Mouse (Mus musculus) embryonic facial prominence, embryonic 10.5 days (tissue): ENCODE measurements around the gene Ahrr. TPM values are rescaled to one million over a fixed set of nuclear protein-coding genes. Genes with fewer than 3 reads are reported as not detected.

Experiments used
- DNase-seq: peaks from one replicate; pipeline ENCODE4 v3.0.0-alpha.2; 2017; ENCODE audit warnings: low spot score
- H3K27ac ChIP-seq: fragments of 300-500 bp; sonication (generic); replicated peaks from 2 replicates; pipeline ENCODE4 v1.5.1; 2016; ENCODE audit warnings: mild to moderate bottlenecking
- H3K27me3 ChIP-seq: fragments of 300-500 bp; sonication (generic); replicated peaks from 2 replicates; pipeline ENCODE4 v1.6.1; 2016; ENCODE audit warnings: low read depth, mild to moderate bottlenecking; ENCODE audit not compliant: poor library complexity, severe bottlenecking
- H3K36me3 ChIP-seq: fragments of 300-500 bp; sonication (generic); replicated peaks from 2 replicates; pipeline ENCODE4 v1.6.1; 2016; ENCODE audit warnings: mild to moderate bottlenecking, moderate library complexity
- H3K4me1 ChIP-seq: fragments of 300-500 bp; sonication (generic); 2 replicates; pipeline ENCODE4 v1.6.1; 2016
- H3K4me3 ChIP-seq: fragments of 300-500 bp; sonication (generic); 2 replicates; pipeline ENCODE4 v1.5.1; 2016; ENCODE audit warnings: mild to moderate bottlenecking, moderate library complexity
- H3K9me3 ChIP-seq: fragments of 300-500 bp; sonication (generic); 2 replicates; pipeline ENCODE4 v1.6.1; 2016; ENCODE audit warnings: mild to moderate bottlenecking
- WGBS: fragments of 180-500 bp; shearing (Covaris S2); methylation state at CpG from one replicate; pipeline ENCODE4 v1.1.7; 2016; 5-methylcytosine and 5-hydroxymethylcytosine counted together
- polyA plus RNA-seq: library from polyadenylated mRNA; unstranded; fragments of >200 nt; fragmentation: Nextera tagmentation; extraction: Ambion mirVana; gene quantifications from 2 replicates; pipeline ENCODE4 v1.2.1, GENCODE M21; 2016

Ahrr gene
- polyA plus RNA-seq, 1 experiment from 2014 or later: 1.5 TPM

GRCm38 (mm10) chr13:74296376-74296775 is 4.2 kb upstream of the Ahrr start:
- no peak overlapping the region for H3K4me3 ChIP-seq
- H3K27ac ChIP-seq: no peak overlapping the region
- H3K36me3 ChIP-seq: no peaks in the 10 kb centered on the region
- DNase-seq: no peak
- peaks cover 9% of the 10 kb centered on the region for H3K4me1 ChIP-seq
- peaks cover 19% of the 10 kb centered on the region for H3K27me3 ChIP-seq
- no peaks in the 10 kb centered on the region for H3K9me3 ChIP-seq
- 77% methylated on average over 7 of the region's 7 CpGs for WGBS

- peaks cover 32% of the 10 kb centered on the region for H3K27me3 ChIP-seq
- WGBS: 90% methylated on average over 5 of the region's 5 CpGs
- no peaks in the 10 kb centered on the region for H3K36me3 ChIP-seq
- no peak for DNase-seq
- no peak overlapping the region for H3K4me3 ChIP-seq
- H3K9me3 ChIP-seq: no peaks in the 10 kb centered on the region
- no peak overlapping the region for H3K27ac ChIP-seq
- peaks cover 9% of the 10 kb centered on the region for H3K4me1 ChIP-seq
Measured at GRCm38 (mm10) chr13:74289646-74290045, 2.5 kb downstream of the Ahrr start.

GRCm38 (mm10) chr13:74282299-74282698 is 9.8 kb downstream of the Ahrr start:
- Histone ChIP-seq H3K4me1 (no peaks in the 10 kb centered on the region), H3K36me3 (no peaks in the 10 kb centered on the region), H3K9me3 (no peaks in the 10 kb centered on the region), H3K27ac (no peak overlapping the region), H3K4me3 (no peak overlapping the region), H3K27me3 (no peaks in the 10 kb centered on the region)
- no peak for DNase-seq
- 97% methylated on average over 1 of the region's 2 CpGs for WGBS

- no peak for DNase-seq
- Histone ChIP-seq H3K4me3 (no peak overlapping the region), H3K36me3 (no peaks in the 10 kb centered on the region), H3K4me1 (no peaks in the 10 kb centered on the region), H3K27me3 (no peaks in the 10 kb centered on the region), H3K27ac (no peak overlapping the region), H3K9me3 (no peaks in the 10 kb centered on the region)
- WGBS: 84% methylated on average over 4 of the region's 4 CpGs
Measured at GRCm38 (mm10) chr13:74275726-74276125, 16.4 kb downstream of the Ahrr start.

GRCm38 (mm10) chr13:74260231-74260992 is 31.7 kb downstream of the Ahrr start:
- Histone ChIP-seq H3K27ac (peak overlapping the region; percentile 87), H3K36me3 (no peaks in the 10 kb centered on the region), H3K4me3 (peak overlapping the region; percentile 68), H3K4me1 (peaks cover 10% of the 10 kb centered on the region), H3K9me3 (no peaks in the 10 kb centered on the region), H3K27me3 (peaks cover 25% of the 10 kb centered on the region)
- DNase-seq: peak; percentile 81
- WGBS: 4% methylated on average over 10 of the region's 10 CpGs

GRCm38 (mm10) chr13:74259460-74260230 is 32.5 kb downstream of the Ahrr start:
- H3K4me1 ChIP-seq: peaks cover 10% of the 10 kb centered on the region
- DNase-seq: peak; percentile 69

GRCm38 (mm10) chr13:74246494-74246893 is 45.6 kb downstream of the Ahrr start:
- DNase-seq: no peak
- Histone ChIP-seq H3K4me1 (peaks cover 10% of the 10 kb centered on the region), H3K27ac (no peak overlapping the region), H3K4me3 (no peak overlapping the region), H3K27me3 (0 out of 2 replicates have a peak, but pooled peaks cover 10% of the 10 kb centered on the region), H3K9me3 (no peaks in the 10 kb centered on the region), H3K36me3 (no peaks in the 10 kb centered on the region)

More at GRCm38 (mm10) chr13:74259460-74260230, 32.5 kb downstream of the Ahrr start:
- peak overlapping the region; percentile 68 for H3K4me3 ChIP-seq
- no peaks in the 10 kb centered on the region for H3K36me3 ChIP-seq
- WGBS: 3% methylated on average over 35 of the region's 35 CpGs
- no peaks in the 10 kb centered on the region for H3K9me3 ChIP-seq
- H3K27me3 ChIP-seq: peaks cover 25% of the 10 kb centered on the region
- H3K27ac ChIP-seq: peak overlapping the region; percentile 87

GRCm38 (mm10) chr13:74245899-74246231 is 46.3 kb downstream of the Ahrr start:
- Histone ChIP-seq H3K4me1 (peaks cover 10% of the 10 kb centered on the region), H3K27ac (peak overlapping the region; percentile 61; the same call in 1 of the 2 replicates), H3K36me3 (no peaks in the 10 kb centered on the region), H3K9me3 (no peaks in the 10 kb centered on the region), H3K4me3 (peak overlapping the region; percentile 25; the same call in 1 of the 2 replicates), H3K27me3 (0 out of 2 replicates have a peak, but pooled peaks cover 10% of the 10 kb centered on the region)
- no peak for DNase-seq
- WGBS: 60% methylated on average over 4 of the region's 4 CpGs

GRCm38 (mm10) chr13:74245214-74245898 is 46.8 kb downstream of the Ahrr start:
- no peaks in the 10 kb centered on the region for H3K9me3 ChIP-seq
- DNase-seq: peak; percentile 81
- H3K4me1 ChIP-seq: peaks cover 10% of the 10 kb centered on the region
- 0 out of 2 replicates have a peak, but pooled peaks cover 10% of the 10 kb centered on the region for H3K27me3 ChIP-seq
- H3K27ac ChIP-seq: peak overlapping the region; percentile 61; the same call in 1 of the 2 replicates
- no peaks in the 10 kb centered on the region for H3K36me3 ChIP-seq
- WGBS: 35% methylated on average over 17 of the region's 17 CpGs
- peak overlapping the region; percentile 25; the same call in 1 of the 2 replicates for H3K4me3 ChIP-seq

GRCm38 (mm10) chr13:74237574-74237973 is 54.6 kb downstream of the Ahrr start:
- 77% methylated on average over 7 of the region's 7 CpGs for WGBS
- H3K9me3 ChIP-seq: no peaks in the 10 kb centered on the region
- H3K27me3 ChIP-seq: no peaks in the 10 kb centered on the region
- no peak overlapping the region for H3K4me3 ChIP-seq
- no peaks in the 10 kb centered on the region for H3K36me3 ChIP-seq
- H3K4me1 ChIP-seq: no peaks in the 10 kb centered on the region
- no peak for DNase-seq
- H3K27ac ChIP-seq: no peak overlapping the region

- H3K27me3 ChIP-seq: no peaks in the 10 kb centered on the region
- H3K4me1 ChIP-seq: no peaks in the 10 kb centered on the region
- H3K36me3 ChIP-seq: no peaks in the 10 kb centered on the region
- no peak overlapping the region for H3K4me3 ChIP-seq
- no peak for DNase-seq
- H3K27ac ChIP-seq: no peak overlapping the region
- no peaks in the 10 kb centered on the region for H3K9me3 ChIP-seq
- whole genome bisulfite sequencing: 52% methylated on average over 1 of the region's 1 CpGs
Measured at GRCm38 (mm10) chr13:74220659-74221058, 71.5 kb downstream of the Ahrr start.

GRCm38 (mm10) chr13:74218441-74218840 is 73.7 kb downstream of the Ahrr start:
- H3K9me3 ChIP-seq: no peaks in the 10 kb centered on the region
- no peaks in the 10 kb centered on the region for H3K4me1 ChIP-seq
- DNase-seq: no peak
- 84% methylated on average over 3 of the region's 3 CpGs for WGBS
- no peak overlapping the region for H3K4me3 ChIP-seq
- H3K27me3 ChIP-seq: no peaks in the 10 kb centered on the region
- H3K36me3 ChIP-seq: no peaks in the 10 kb centered on the region
- no peak overlapping the region for H3K27ac ChIP-seq
